Mouse (Mus musculus) left cerebral cortex, postnatal 4 days (tissue): ENCODE data around the gene Ccnt1. TPM values are rescaled to one million over a fixed set of nuclear protein-coding genes. Genes with fewer than 3 reads are reported as not detected.
"Not testable (repeated sequence)": the region's sequence is repeated elsewhere in the genome, so short reads cannot be mapped to it uniquely, and the experiment has no call there.

Experiments
- DNase-seq: peaks from one replicate; pipeline ENCODE4 v3.0.0-alpha.2; 2022
- intact Hi-C: fragments of 180-260 bp; cut with DNase I; formaldehyde crosslinking; loops from one replicate; pipeline ENCODE4 v1.15.1; 2025
- total RNA-seq, 2 experiments: library from RNA; stranded (reverse); gene quantifications; 2 replicates each; pipeline ENCODE4 v1.2.3; 2021

Ccnt1 gene
- total RNA-seq, 2 experiments from 2014 or later = 51.5 to 61.1 TPM

- no peak for DNase-seq
- intact Hi-C loops = no loop called here
Observed at GRCm38 (mm10) chr15:98600036-98600709, 29.4 kb upstream of the Ccnt1 start.

- DNase-seq = no peak
Observed at GRCm38 (mm10) chr15:98596609-98597008, 25.9 kb upstream of the Ccnt1 start.

GRCm38 (mm10) chr15:98595049-98595448, 24.3 kb upstream of the Ccnt1 start:
- intact Hi-C loops = no loop called here

More at GRCm38 (mm10) chr15:98596609-98597008, 25.9 kb upstream of the Ccnt1 start:
- intact Hi-C loops = no loop called here

GRCm38 (mm10) chr15:98594193-98594592, 23.5 kb upstream of the Ccnt1 start:
- DNase-seq = no peak
- intact Hi-C loops = no loop called here

More at GRCm38 (mm10) chr15:98595049-98595448, 24.3 kb upstream of the Ccnt1 start:
- no peak for DNase-seq

GRCm38 (mm10) chr15:98591396-98591795, 20.7 kb upstream of the Ccnt1 start:
- DNase-seq = no peak
- intact Hi-C loops = no loop called here

GRCm38 (mm10) chr15:98589640-98590336, 19.1 kb upstream of the Ccnt1 start:
- DNase-seq = no peak
- intact Hi-C loops = no loop called here

- DNase-seq = no peak
- intact Hi-C loops = no loop called here
Observed at GRCm38 (mm10) chr15:98587751-98588150, 17.0 kb upstream of the Ccnt1 start.

- DNase-seq, intact Hi-C loops: not testable (repeated sequence)
Observed at GRCm38 (mm10) chr15:98586141-98586540, 15.4 kb upstream of the Ccnt1 start.

- no peak for DNase-seq
- intact Hi-C loops = no loop called here
Observed at GRCm38 (mm10) chr15:98585421-98585820, 14.7 kb upstream of the Ccnt1 start.

GRCm38 (mm10) chr15:98582996-98583395, 12.3 kb upstream of the Ccnt1 start:
- intact Hi-C loops = loop anchor here (5.0 kb wide), 1 partner anchor 34 kb away; no protein-coding TSS in a partner anchor
- DNase-seq = no peak

GRCm38 (mm10) chr15:98582410-98582809, 11.7 kb upstream of the Ccnt1 start:
- intact Hi-C loops = loop anchor here (5.0 kb wide), 1 partner anchor 35 kb away; no protein-coding TSS in a partner anchor
- DNase-seq = no peak

- intact Hi-C loops = loop anchor here (5.0 to 10.0 kb wide), 2 partner anchors 37 to 215 kb away; no protein-coding TSS in a partner anchor
- peak; percentile 84 for DNase-seq
Observed at GRCm38 (mm10) chr15:98579795-98580464, 9.2 kb upstream of the Ccnt1 start.

GRCm38 (mm10) chr15:98579310-98579709, 8.6 kb upstream of the Ccnt1 start:
- intact Hi-C loops = loop anchor here (10.0 kb wide), 1 partner anchor 215 kb away; no protein-coding TSS in a partner anchor
- DNase-seq = no peak

GRCm38 (mm10) chr15:98573293-98573692, 2.6 kb upstream of the Ccnt1 start:
- no peak for DNase-seq
- intact Hi-C loops = loop anchor here (10.0 kb wide), 1 partner anchor 222 kb away; no protein-coding TSS in a partner anchor

- intact Hi-C loops = loop anchor here (10.0 kb wide), 1 partner anchor 225 kb away; no protein-coding TSS in a partner anchor
- no peak for DNase-seq
Observed at GRCm38 (mm10) chr15:98569795-98570365, 843 bp downstream of the Ccnt1 start.

- intact Hi-C loops = no loop called here
Observed at GRCm38 (mm10) chr15:98569216-98569615, 1.5 kb downstream of the Ccnt1 start.

GRCm38 (mm10) chr15:98568256-98569033, 2.3 kb downstream of the Ccnt1 start:
- intact Hi-C loops = no loop called here
- no peak for DNase-seq

More at GRCm38 (mm10) chr15:98569216-98569615, 1.5 kb downstream of the Ccnt1 start:
- DNase-seq = no peak

- DNase-seq = peak; percentile 99
- intact Hi-C loops = no loop called here
Observed at GRCm38 (mm10) chr15:98567278-98568134, 3.2 kb downstream of the Ccnt1 start.

- intact Hi-C loops = no loop called here
- DNase-seq = no peak
Observed at GRCm38 (mm10) chr15:98566973-98567277, 3.8 kb downstream of the Ccnt1 start.
